Comparison of ENCODE assay signal across 18 mouse cellular contexts in the genomic region with DNA sequence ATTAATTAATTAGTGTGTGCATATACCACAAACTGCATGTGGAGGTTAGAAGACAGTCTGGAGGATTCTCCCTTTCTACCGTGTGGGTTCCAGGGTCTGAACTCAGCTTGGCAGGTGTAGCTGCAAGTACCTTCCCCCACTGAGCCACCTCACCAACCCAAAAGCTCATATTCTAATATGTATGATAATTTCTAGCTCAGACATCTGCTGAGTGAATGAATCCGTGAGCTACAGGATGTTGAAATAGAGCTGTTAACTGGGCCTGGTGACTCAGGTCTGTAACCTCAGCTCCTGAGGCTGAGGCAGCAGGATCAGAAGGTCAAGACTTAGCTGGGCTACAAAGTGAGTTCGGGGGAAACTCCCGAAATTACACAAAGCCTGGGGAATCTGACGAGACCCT. TPM values are rescaled to one million over a fixed set of nuclear protein-coding genes. Genes with fewer than 3 reads are reported as not detected.
DNase-seq lines count a peak whose midpoint lies in the region; ATAC-seq lines count a peak whose summit lies in the region.
"Had no signal": no experiment of that assay in that cellular context is flagged by ENCODE, and none has a peak within 500 bp of the region (broad histone marks: within the 10 kb centered on the region; RNA-seq: fewer than 3 reads in every experiment).

No protein-coding gene starts in this region.

- peaks cover 24% of the 10 kb centered on the region for H3K4me1 ChIP-seq in midbrain, embryonic 11.5 days (ENCODE audit: control insufficient read depth, insufficient read depth, low read length)
- peaks cover 40% of the 10 kb centered on the region for H3K4me1 ChIP-seq in midbrain, embryonic 15.5 days
- H3K4me1 ChIP-seq in forebrain, embryonic 16.5 days (replicated peaks; ENCODE audit: control insufficient read depth, insufficient read depth, low read length), result peaks cover 31% of the 10 kb centered on the region

- no peak overlapping the region for H3K27ac ChIP-seq in midbrain, embryonic 11.5 days (ENCODE audit: low read depth, low read length)
- no peak overlapping the region for H3K27ac ChIP-seq in midbrain, embryonic 15.5 days
- H3K27ac ChIP-seq in forebrain, embryonic 16.5 days (ENCODE audit: low read length), result no peak overlapping the region
- H3K27ac ChIP-seq: embryonic facial prominence, embryonic 13.5 days; forebrain, embryonic 12.5 days; heart, embryonic 13.5 days; hindbrain, embryonic 13.5 days; hindbrain, postnatal 0 days had no signal

- WGBS in midbrain, embryonic 11.5 days, result 81% methylated on average over 5 of the region's 5 CpGs
- 73% methylated on average over 5 of the region's 5 CpGs for WGBS in midbrain, embryonic 15.5 days
- WGBS in forebrain, embryonic 16.5 days, result 83% methylated on average over 5 of the region's 5 CpGs

- no peaks in the 10 kb centered on the region for H3K27me3 ChIP-seq in midbrain, embryonic 11.5 days (ENCODE audit: control insufficient read depth, insufficient read depth, low read length)
- H3K27me3 ChIP-seq in midbrain, embryonic 15.5 days (replicated peaks), result no peaks in the 10 kb centered on the region
- H3K27me3 ChIP-seq in forebrain, embryonic 16.5 days (replicated peaks; ENCODE audit: control insufficient read depth, insufficient read depth, low read length), result no peaks in the 10 kb centered on the region
- H3K27me3 ChIP-seq: embryonic facial prominence, embryonic 13.5 days; forebrain, embryonic 12.5 days; heart, embryonic 13.5 days; hindbrain, embryonic 13.5 days had no signal

- no peak for ATAC-seq in midbrain, embryonic 11.5 days (ENCODE audit: low FRiP score)
- ATAC-seq in midbrain, embryonic 15.5 days (replicated peaks), result no peak
- ATAC-seq in granulocyte monocyte progenitor cell, adult 5-6 weeks (replicated peaks; ENCODE audit: poor library complexity, severe bottlenecking), result peak; percentile 20; the same call in 1 of the 2 replicates
- no peak for ATAC-seq in forebrain, embryonic 16.5 days
- ATAC-seq: forebrain, postnatal 0 days; hindbrain, postnatal 0 days had no signal

- H3K4me2 ChIP-seq in midbrain, embryonic 11.5 days, result no peak overlapping the region
- no peak overlapping the region for H3K4me2 ChIP-seq in midbrain, embryonic 15.5 days
- H3K4me2 ChIP-seq in forebrain, embryonic 16.5 days (ENCODE audit: low read length), result no peak overlapping the region
- H3K4me2 ChIP-seq: embryonic facial prominence, embryonic 13.5 days; forebrain, embryonic 12.5 days; heart, embryonic 13.5 days had no signal

- no peak overlapping the region for H3K4me3 ChIP-seq in midbrain, embryonic 11.5 days (ENCODE audit: low read depth, low read length)
- no peak overlapping the region for H3K4me3 ChIP-seq in midbrain, embryonic 15.5 days
- no peak overlapping the region for H3K4me3 ChIP-seq in forebrain, embryonic 16.5 days (replicated peaks; ENCODE audit: low read length)
- H3K4me3 ChIP-seq: embryonic facial prominence, embryonic 13.5 days; forebrain, embryonic 12.5 days; heart, embryonic 13.5 days; hindbrain, embryonic 13.5 days had no signal

- no peaks in the 10 kb centered on the region for H3K9me3 ChIP-seq in midbrain, embryonic 11.5 days (ENCODE audit: control insufficient read depth, low read length)
- no peaks in the 10 kb centered on the region for H3K9me3 ChIP-seq in midbrain, embryonic 15.5 days
- no peaks in the 10 kb centered on the region for H3K9me3 ChIP-seq in forebrain, embryonic 16.5 days (ENCODE audit: control insufficient read depth, low read length)
- H3K9me3 ChIP-seq: embryonic facial prominence, embryonic 13.5 days; forebrain, embryonic 12.5 days; heart, embryonic 13.5 days; hindbrain, embryonic 13.5 days had no signal

- DNase-seq in adrenal gland, adult 2 months, result peak; percentile 40
- DNase-seq in adrenal gland, postnatal 4 days (ENCODE audit: low spot score in 2 of 2), result no peak
- peak; percentile 56 for DNase-seq in midbrain, embryonic 11.5 days (ENCODE audit: low spot score, missing footprints)
- no peak for DNase-seq in heart, postnatal 10 days
- DNase-seq: adrenal gland, adult 8-10 months; cerebellum, adult 18-20 months; cerebellum, adult 9-11 months; cerebellum, postnatal 36 days; forebrain, postnatal 0 days; kidney, adult 11 months had no signal

- H3K9ac ChIP-seq in midbrain, embryonic 11.5 days (ENCODE audit: low read length), result no peak overlapping the region
- H3K9ac ChIP-seq in midbrain, embryonic 15.5 days, result no peak overlapping the region
- H3K9ac ChIP-seq in forebrain, embryonic 16.5 days (replicated peaks; ENCODE audit: low read depth, low read length), result no peak overlapping the region
- H3K9ac ChIP-seq: embryonic facial prominence, embryonic 13.5 days; forebrain, embryonic 12.5 days; forebrain, postnatal 0 days; heart, embryonic 13.5 days; hindbrain, embryonic 13.5 days had no signal

- intact Hi-C loops in heart, postnatal 10 days (cut with DNase I), result loop anchor here (5.0 kb wide), 1 partner anchor 34 kb away; no protein-coding TSS in a partner anchor

- no peaks in the 10 kb centered on the region for H3K36me3 ChIP-seq in midbrain, embryonic 11.5 days (ENCODE audit: control insufficient read depth, insufficient read depth, low read length)
- H3K36me3 ChIP-seq in midbrain, embryonic 15.5 days (replicated peaks), result no peaks in the 10 kb centered on the region
- no peaks in the 10 kb centered on the region for H3K36me3 ChIP-seq in forebrain, embryonic 16.5 days (ENCODE audit: control insufficient read depth, insufficient read depth)
- H3K36me3 ChIP-seq: embryonic facial prominence, embryonic 13.5 days; forebrain, embryonic 12.5 days had no signal

RNA-seq across cellular contexts. Expression of a gene that starts 4.6 kb away (rescaled TPM):
- total RNA-seq in adrenal gland, adult 2 months (2021), result 10 to 100 TPM; 22.0 to 27.6 TPM
- 22.9 and 28.7 TPM in 2 replicates for polyA plus RNA-seq in adrenal gland, adult 2 months (2012; rRNA removed)
- 10 to 100 TPM; 34.1 to 36.0 TPM for total RNA-seq in adrenal gland, postnatal 4 days (2021)
- polyA plus RNA-seq in midbrain, embryonic 11.5 days (2014; fragmentation: Nextera tagmentation; extraction: Ambion mirVana), result 26.9 and 27.1 TPM in 2 replicates
- 56.5 and 58.0 TPM in 2 replicates for polyA plus RNA-seq in midbrain, embryonic 15.5 days (2015; fragmentation: Nextera tagmentation; extraction: Ambion mirVana)
- 44.3 and 77.0 TPM in 2 replicates for total RNA-seq in granulocyte monocyte progenitor cell, adult 5-6 weeks (2014; fragmentation: Nextera tagmentation)
- total RNA-seq in granulocyte monocyte progenitor cell, adult 5-6 weeks (2017), result 48.5 and 62.9 TPM in 2 replicates
- total RNA-seq in heart, postnatal 10 days (2021), result 10 to 100 TPM; 43.7 to 55.0 TPM
- polyA plus RNA-seq in forebrain, embryonic 16.5 days (2015; fragmentation: Nextera tagmentation; extraction: Ambion mirVana), result 46.9 and 51.7 TPM in 2 replicates

RNA-seq across cellular contexts. Expression of a gene that starts 14.5 kb away (rescaled TPM):
- total RNA-seq in adrenal gland, adult 2 months (2021), result 10 to 100 TPM; 15.0 to 18.8 TPM
- polyA plus RNA-seq in adrenal gland, adult 2 months (2012; rRNA removed), result 23.4 and 28.1 TPM in 2 replicates
- total RNA-seq in adrenal gland, postnatal 4 days (2021), result 10 to 100 TPM; 26.7 to 30.9 TPM
- polyA plus RNA-seq in midbrain, embryonic 11.5 days (2014; fragmentation: Nextera tagmentation; extraction: Ambion mirVana), result 12.6 and 14.5 TPM in 2 replicates
- 13.5 and 15.9 TPM in 2 replicates for polyA plus RNA-seq in midbrain, embryonic 15.5 days (2015; fragmentation: Nextera tagmentation; extraction: Ambion mirVana)
- total RNA-seq in granulocyte monocyte progenitor cell, adult 5-6 weeks (2014; fragmentation: Nextera tagmentation), result 19.8 and 22.3 TPM in 2 replicates
- total RNA-seq in granulocyte monocyte progenitor cell, adult 5-6 weeks (2017), result 18.5 and 22.1 TPM in 2 replicates
- 10 to 100 TPM in 1 of 2 experiments, 1 to 10 TPM in 1; 9.4 to 11.3 TPM for total RNA-seq in heart, postnatal 10 days (2021)
- polyA plus RNA-seq in forebrain, embryonic 16.5 days (2015; fragmentation: Nextera tagmentation; extraction: Ambion mirVana), result 11.6 and 17.9 TPM in 2 replicates

Comparison
In these comparisons a context has a peak if more than half of its experiments do, and no peak if none do; other contexts are left out.
1. DNase-seq: peak in adrenal gland, adult 2 months (single experiment) and midbrain, embryonic 11.5 days (single experiment); none in adrenal gland, postnatal 4 days (0 of 2) and heart, postnatal 10 days (0 of 2).